Comparison of ENCODE assay signal across 13 mouse cellular contexts in genomic region chr4:134019641-134020351, GRCm38 (mm10). TPM values are rescaled to one million over a fixed set of nuclear protein-coding genes. Genes with fewer than 3 reads are reported as not detected.
DNase-seq lines count a peak whose midpoint lies in the region; ATAC-seq and TF ChIP-seq lines count a peak whose summit lies in the region.
"Had no signal": no experiment of that assay in that cellular context is flagged by ENCODE, and none has a peak within 500 bp of the region (broad histone marks: within the 10 kb centered on the region; RNA-seq: fewer than 3 reads in every experiment).

No protein-coding gene starts in this region.

- TF ChIP-seq CTCF in liver, embryonic 14.5 days (IDR thresholded peaks at IDR 0.05; ENCODE audit: low read depth) = no peak

- H3K9ac ChIP-seq in forebrain, embryonic 12.5 days = no peak overlapping the region; the same call in 1 of the 2 replicates
- H3K9ac ChIP-seq in liver, embryonic 14.5 days (replicated peaks) = no peak overlapping the region
- H3K9ac ChIP-seq: lung, embryonic 14.5 days had no signal

- 1% methylated on average over 16 of the region's 16 CpGs for whole genome bisulfite sequencing in forebrain, embryonic 12.5 days
- 3% methylated on average over 16 of the region's 16 CpGs for WGBS in liver, embryonic 14.5 days (ENCODE audit: insufficient replicate concordance)

- intact Hi-C loops in left cerebral cortex, postnatal 4 days (cut with DNase I) = no loop called here
- intact Hi-C loops in left cerebral cortex, postnatal 25 days (cut with DNase I) = no loop called here
- intact Hi-C loops in left cerebral cortex, postnatal 10 days (cut with DNase I) = no loop called here

- DNase-seq in left cerebral cortex, postnatal 4 days = peak; percentile 70
- no peak for DNase-seq in left cerebral cortex, postnatal 25 days (ENCODE audit: low spot score in 2 of 2)
- DNase-seq in liver, embryonic 14.5 days (ENCODE audit: low read depth in 3 of 3, low spot score in 3 of 3) = no peak
- DNase-seq in retina, postnatal 1 day = peak; percentile 80
- DNase-seq in left cerebral cortex, adult 9 months (ENCODE audit: low spot score in 2 of 2) = no peak
- no peak for DNase-seq in left cerebral cortex, postnatal 10 days (ENCODE audit: extremely low spot score in 1 of 2, low spot score in 2 of 2)
- no peak for DNase-seq in gastrocnemius, postnatal 10 days

- no peak for TF ChIP-seq EP300 in liver, embryonic 14.5 days (IDR thresholded peaks at IDR 0.05; ENCODE audit: low read depth)

- H3K4me3 ChIP-seq in forebrain, embryonic 12.5 days (replicated peaks) = peak overlapping the region; percentile 14
- no peak overlapping the region; a peak in 1 of 4 replicates for H3K4me3 ChIP-seq in liver, embryonic 14.5 days (ENCODE audit: insufficient read depth in 1 of 2, low read depth in 2 of 2, low read length in 2 of 2)
- H3K4me3 ChIP-seq: erythroblast, embryonic 14.5 days had no signal

- peak overlapping the region; percentile 73 for H3K27ac ChIP-seq in forebrain, embryonic 12.5 days
- no peak overlapping the region for H3K27ac ChIP-seq in liver, embryonic 14.5 days

- H3K27me3 ChIP-seq in forebrain, embryonic 12.5 days = peaks cover 22% of the 10 kb centered on the region; the same call in 1 of the 2 replicates
- H3K27me3 ChIP-seq in liver, embryonic 14.5 days (ENCODE audit: control insufficient read depth, insufficient read depth, low read length) = peaks cover 47% of the 10 kb centered on the region

- peaks cover 48% of the 10 kb centered on the region for H3K4me1 ChIP-seq in forebrain, embryonic 12.5 days
- no peaks in the 10 kb centered on the region for H3K4me1 ChIP-seq in liver, embryonic 14.5 days (replicated peaks; ENCODE audit: control insufficient read depth in 2 of 2, insufficient read depth in 2 of 2, low read length in 1 of 2)

- ATAC-seq in forebrain, embryonic 12.5 days (ENCODE audit: low FRiP score) = peak; percentile 31; the same call in 1 of the 2 replicates
- 0 out of 2 replicates have a peak, but pooled peaks have one; percentile 31 for ATAC-seq in liver, embryonic 14.5 days (ENCODE audit: insufficient read depth)
- ATAC-seq: CD4-positive, CD25-positive, alpha-beta regulatory T cell, adult 4 months; inflammation-experienced regulatory T-cells, adult 6 months had no signal

- H3K9me3 ChIP-seq in forebrain, embryonic 12.5 days = no peaks in the 10 kb centered on the region
- no peaks in the 10 kb centered on the region for H3K9me3 ChIP-seq in liver, embryonic 14.5 days (ENCODE audit: control insufficient read depth, low read length)

- H3K4me2 ChIP-seq in forebrain, embryonic 12.5 days = peak overlapping the region; percentile 72
- peak overlapping the region; percentile 26; the same call in 1 of the 2 replicates for H3K4me2 ChIP-seq in liver, embryonic 14.5 days (ENCODE audit: low read depth)
- H3K4me2 ChIP-seq: lung, embryonic 14.5 days had no signal

- H3K36me3 ChIP-seq in forebrain, embryonic 12.5 days (replicated peaks) = no peaks in the 10 kb centered on the region
- no peaks in the 10 kb centered on the region for H3K36me3 ChIP-seq in liver, embryonic 14.5 days (replicated peaks; ENCODE audit: control insufficient read depth, insufficient read depth, low read depth)

RNA-seq across cellular contexts. Expression of gene Lin28a, which starts 1.2 kb away (rescaled TPM):
- not detected for total RNA-seq in left cerebral cortex, postnatal 4 days (2021)
- total RNA-seq in left cerebral cortex, postnatal 25 days (2021) = not detected
- polyA plus RNA-seq in forebrain, embryonic 12.5 days (2016; fragmentation: Nextera tagmentation; extraction: Ambion mirVana) = 0.92 and 1.5 TPM in 2 replicates
- 0.70 and 0.95 TPM in 2 replicates for polyA plus RNA-seq in liver, embryonic 14.5 days (2012; rRNA removed)
- polyA plus RNA-seq in liver, embryonic 14.5 days (2014; fragmentation: Nextera tagmentation; extraction: Ambion mirVana) = 0.28 and 0.42 TPM in 2 replicates
- not detected for total RNA-seq in left cerebral cortex, postnatal 10 days (2021)
- 1 to 10 TPM; 1.7 to 2.8 TPM for total RNA-seq in gastrocnemius, postnatal 10 days (2021)
- total RNA-seq: adrenal gland, adult 8-10 months had no signal
- polyA plus RNA-seq: CD4-positive, CD25-positive, alpha-beta regulatory T cell, adult 4 months; erythroblast, embryonic 14.5 days; lung, embryonic 14.5 days had no signal

RNA-seq across cellular contexts. Expression of gene Dhdds, which starts 19.1 kb away (rescaled TPM):
- total RNA-seq in left cerebral cortex, postnatal 4 days (2021) = 10 to 100 TPM; 49.1 to 57.1 TPM
- 10 to 100 TPM; 60.5 to 66.1 TPM for total RNA-seq in left cerebral cortex, postnatal 25 days (2021)
- 45.5 and 48.6 TPM in 2 replicates for polyA plus RNA-seq in forebrain, embryonic 12.5 days (2016; fragmentation: Nextera tagmentation; extraction: Ambion mirVana)
- 10.5 and 13.3 TPM in 2 replicates for polyA plus RNA-seq in liver, embryonic 14.5 days (2012; rRNA removed)
- 16.8 and 17.8 TPM in 2 replicates for polyA plus RNA-seq in liver, embryonic 14.5 days (2014; fragmentation: Nextera tagmentation; extraction: Ambion mirVana)
- total RNA-seq in left cerebral cortex, postnatal 10 days (2021) = 10 to 100 TPM; 57.1 to 61.4 TPM
- total RNA-seq in gastrocnemius, postnatal 10 days (2021) = 10 to 100 TPM; 16.7 to 17.5 TPM

RNA-seq across cellular contexts. Expression of gene Zfp683, which starts 33.8 kb away (rescaled TPM):
- not detected for total RNA-seq in left cerebral cortex, postnatal 4 days (2021)
- total RNA-seq in left cerebral cortex, postnatal 25 days (2021) = not detected
- not detected in 2 replicates for polyA plus RNA-seq in forebrain, embryonic 12.5 days (2016; fragmentation: Nextera tagmentation; extraction: Ambion mirVana)
- polyA plus RNA-seq in liver, embryonic 14.5 days (2012; rRNA removed) = 0.03 and 0.06 TPM in 2 replicates
- not detected in 2 replicates for polyA plus RNA-seq in liver, embryonic 14.5 days (2014; fragmentation: Nextera tagmentation; extraction: Ambion mirVana)
- total RNA-seq in left cerebral cortex, postnatal 10 days (2021) = not detected
- total RNA-seq in gastrocnemius, postnatal 10 days (2021) = not detected
- polyA plus RNA-seq: erythroblast, embryonic 14.5 days; lung, embryonic 14.5 days had no signal

RNA-seq across cellular contexts. Expression of gene Crybg2, which starts 40.8 kb away (rescaled TPM):
- total RNA-seq in left cerebral cortex, postnatal 4 days (2021) = 1 to 10 TPM; 5.8 to 8.5 TPM
- total RNA-seq in left cerebral cortex, postnatal 25 days (2021) = 1 to 10 TPM; 1.8 to 2.7 TPM
- polyA plus RNA-seq in forebrain, embryonic 12.5 days (2016; fragmentation: Nextera tagmentation; extraction: Ambion mirVana) = 0.62 and 0.96 TPM in 2 replicates
- 0.23 TPM in 2 replicates for polyA plus RNA-seq in liver, embryonic 14.5 days (2012; rRNA removed)
- polyA plus RNA-seq in liver, embryonic 14.5 days (2014; fragmentation: Nextera tagmentation; extraction: Ambion mirVana) = 0.42 and 0.67 TPM in 2 replicates
- 1 to 10 TPM; 2.9 to 3.5 TPM for total RNA-seq in left cerebral cortex, postnatal 10 days (2021)
- not detected for total RNA-seq in gastrocnemius, postnatal 10 days (2021)
- total RNA-seq: adrenal gland, adult 8-10 months had no signal
- polyA plus RNA-seq: erythroblast, embryonic 14.5 days had no signal

RNA-seq across cellular contexts. Expression of gene Hmgn2, which starts 51.3 kb away (rescaled TPM):
- total RNA-seq in left cerebral cortex, postnatal 4 days (2021) = 100 to 1,000 TPM; 274 to 291 TPM
- total RNA-seq in left cerebral cortex, postnatal 25 days (2021) = 100 to 1,000 TPM in 1 of 2 experiments, 10 to 100 TPM in 1; 95.1 to 113 TPM
- polyA plus RNA-seq in forebrain, embryonic 12.5 days (2016; fragmentation: Nextera tagmentation; extraction: Ambion mirVana) = 3,644 and 3,855 TPM in 2 replicates
- polyA plus RNA-seq in liver, embryonic 14.5 days (2012; rRNA removed) = 120 and 233 TPM in 2 replicates
- 665 and 670 TPM in 2 replicates for polyA plus RNA-seq in liver, embryonic 14.5 days (2014; fragmentation: Nextera tagmentation; extraction: Ambion mirVana)
- 100 to 1,000 TPM; 181 to 183 TPM for total RNA-seq in left cerebral cortex, postnatal 10 days (2021)
- total RNA-seq in gastrocnemius, postnatal 10 days (2021) = 100 to 1,000 TPM; 225 to 257 TPM

Comparison
In these comparisons a context has a peak if more than half of its experiments do, and no peak if none do; other contexts are left out.
1. DNase-seq: peak in left cerebral cortex, postnatal 4 days (single experiment) and retina, postnatal 1 day (single experiment); none in left cerebral cortex, postnatal 25 days (0 of 2), liver, embryonic 14.5 days (0 of 3), left cerebral cortex, adult 9 months (0 of 2), left cerebral cortex, postnatal 10 days (0 of 2) and gastrocnemius, postnatal 10 days (single experiment).